Mouse (Mus musculus) spleen, adult 2 months (tissue): Measurements from ENCODE around the gene Smim17.

Experiments used
- CTCF ChIP-seq: fragments of 200-500 bp; IDR thresholded peaks from 2 replicates; pipeline ENCODE4 v1.5.1; 2011; ENCODE audit warnings: mild to moderate bottlenecking, inconsistent platforms; ENCODE audit not compliant: insufficient read depth, insufficient read length, insufficient replicate concordance; ENCODE audit errors: extremely low read depth
- POLR2A ChIP-seq: fragments of 200-500 bp; IDR thresholded peaks from 2 replicates; pipeline ENCODE4 v1.6.1; 2011; ENCODE audit warnings: low read depth, low read length, inconsistent platforms

DNA sequence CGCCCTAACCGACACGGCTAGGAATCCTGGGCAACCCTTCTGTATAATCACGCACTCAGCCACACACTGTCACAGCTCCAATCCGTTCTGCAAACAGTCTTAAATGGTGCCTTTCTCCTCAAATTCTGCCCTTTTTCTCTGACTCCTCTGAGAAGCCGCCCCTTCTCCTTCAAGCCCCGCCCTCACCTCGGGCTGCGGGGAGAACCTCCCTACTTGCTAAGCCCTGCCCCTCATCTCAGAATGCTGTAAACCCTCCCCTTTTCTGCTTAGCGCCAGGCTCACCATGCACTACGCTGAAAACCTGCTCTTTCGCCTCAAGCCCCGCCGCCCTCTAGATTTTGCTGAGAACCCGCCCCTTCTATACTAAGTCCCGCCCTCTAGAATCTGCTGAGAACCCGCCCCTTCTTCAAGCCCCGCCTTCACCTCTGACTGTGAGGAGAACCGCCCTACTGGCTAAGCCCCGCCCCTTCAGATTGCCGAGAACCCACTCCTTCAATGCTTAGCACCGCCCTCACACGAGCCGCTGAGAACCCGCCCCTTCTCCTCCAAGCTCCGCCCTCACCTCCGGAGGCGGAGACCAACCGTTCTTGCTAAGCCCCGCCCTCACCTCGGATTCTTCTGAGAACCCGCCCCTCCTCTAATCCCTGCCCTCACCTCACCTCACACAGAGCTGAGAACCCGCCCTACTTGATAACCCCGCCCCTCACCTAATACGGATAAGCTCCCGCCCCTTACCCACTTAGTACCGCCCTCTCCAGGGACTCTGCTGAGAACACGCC, 36.1 kb upstream of the Smim17 start:
- TF ChIP-seq CTCF (no peak), POLR2A (no peak)
